Mouse (Mus musculus): ENCODE results near the gene Ube2e2.

DNA sequence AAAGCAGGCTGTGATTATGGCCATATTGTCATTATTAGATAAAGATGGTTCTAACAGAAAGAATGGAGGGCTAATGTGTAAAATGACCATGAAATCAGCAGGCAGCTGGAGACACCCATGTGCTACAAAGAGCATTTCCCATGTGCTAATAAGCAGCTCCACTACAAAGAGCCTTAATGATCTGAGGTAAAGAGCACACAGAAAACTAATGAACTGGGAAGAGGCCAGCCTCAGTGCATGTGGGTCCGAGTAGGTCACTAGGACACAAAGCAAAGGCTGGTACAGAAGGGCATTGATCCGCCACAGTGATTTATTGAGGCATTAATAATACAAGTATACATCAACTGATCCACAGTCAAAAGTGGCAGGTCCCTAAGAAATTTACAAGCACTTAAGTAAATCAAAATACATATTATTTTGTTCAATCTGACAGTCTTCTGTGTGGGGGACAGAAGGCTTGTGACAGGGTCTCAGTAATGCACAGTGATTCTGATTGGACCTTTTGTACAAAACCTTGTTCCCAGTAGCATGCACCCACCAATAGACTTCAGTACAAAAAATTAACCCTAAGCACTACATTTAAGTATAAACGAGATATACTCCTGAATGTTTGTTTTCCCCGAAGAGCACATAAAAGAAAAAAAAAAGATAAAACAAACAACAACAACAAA lies 320.6 kb downstream of the Ube2e2 start:
- no peak for TF ChIP-seq CTCF (IDR thresholded peaks at IDR 0.05; ENCODE audit: low read depth)
- no peak for TF ChIP-seq EP300 (IDR thresholded peaks at IDR 0.05; ENCODE audit: low read depth)
